Mouse (Mus musculus) forebrain, embryonic 13.5 days (tissue): ENCODE results near the gene Tcn2. TPM values are rescaled to one million over a fixed set of nuclear protein-coding genes. Genes with fewer than 3 reads are reported as not detected.
A peak's percentile ranks its signal among the peaks of the same experiment; 100 is the strongest.
"Not testable (repeated sequence)": the region's sequence is repeated elsewhere in the genome, so short reads cannot be mapped to it uniquely, and the experiment has no call there.

Source experiments
- ATAC-seq: fragments of 200-750 bp; cut with Nextera tagmentation; 2 replicates; pipeline ENCODE4 v1.8.0; 2017
- H3K27ac ChIP-seq: fragments of 300-500 bp; sonication (generic); 2 replicates; pipeline ENCODE4 v1.5.1; 2015; ENCODE audit warnings: inconsistent platforms, mild to moderate bottlenecking, moderate library complexity
- H3K27me3 ChIP-seq: fragments of 300-500 bp; sonication (generic); 2 replicates; pipeline ENCODE4 v1.6.1; 2015; ENCODE audit warnings: mild to moderate bottlenecking, inconsistent platforms
- H3K36me3 ChIP-seq: fragments of 300-500 bp; sonication (generic); 2 replicates; pipeline ENCODE4 v1.6.1; 2015; ENCODE audit warnings: mild to moderate bottlenecking, inconsistent platforms; ENCODE audit not compliant: poor library complexity, severe bottlenecking
- H3K4me1 ChIP-seq: fragments of 300-500 bp; sonication (generic); 2 replicates; pipeline ENCODE4 v1.6.1; 2015; ENCODE audit warnings: inconsistent platforms
- H3K4me2 ChIP-seq: fragments of 300-500 bp; sonication (generic); 2 replicates; pipeline ENCODE4 v1.6.1; 2015; ENCODE audit warnings: inconsistent platforms, mild to moderate bottlenecking, moderate library complexity
- H3K4me3 ChIP-seq: fragments of 300-500 bp; sonication (generic); 2 replicates; pipeline ENCODE4 v1.5.1; 2015; ENCODE audit warnings: mild to moderate bottlenecking, inconsistent platforms
- H3K9ac ChIP-seq: fragments of 300-500 bp; sonication (generic); 2 replicates; pipeline ENCODE4 v1.6.1; 2015; ENCODE audit warnings: mild to moderate bottlenecking, inconsistent platforms
- H3K9me3 ChIP-seq: fragments of 300-500 bp; sonication (generic); replicated peaks from 2 replicates; pipeline ENCODE4 v1.6.1; 2016; ENCODE audit warnings: inconsistent platforms
- WGBS: fragments of 180-500 bp; shearing (Covaris S2); methylation state at CpG from one replicate; pipeline ENCODE4 v1.1.7; 2015; 5-methylcytosine and 5-hydroxymethylcytosine counted together
- polyA plus RNA-seq: library from polyadenylated mRNA; unstranded; fragments of >200 nt; fragmentation: Nextera tagmentation; extraction: Ambion mirVana; gene quantifications from 2 replicates; pipeline ENCODE4 v1.2.1, GENCODE M21; 2015

Gene Tcn2
- polyA plus RNA-seq, 1 experiment from 2014 or later, result 11.6 TPM

DNA sequence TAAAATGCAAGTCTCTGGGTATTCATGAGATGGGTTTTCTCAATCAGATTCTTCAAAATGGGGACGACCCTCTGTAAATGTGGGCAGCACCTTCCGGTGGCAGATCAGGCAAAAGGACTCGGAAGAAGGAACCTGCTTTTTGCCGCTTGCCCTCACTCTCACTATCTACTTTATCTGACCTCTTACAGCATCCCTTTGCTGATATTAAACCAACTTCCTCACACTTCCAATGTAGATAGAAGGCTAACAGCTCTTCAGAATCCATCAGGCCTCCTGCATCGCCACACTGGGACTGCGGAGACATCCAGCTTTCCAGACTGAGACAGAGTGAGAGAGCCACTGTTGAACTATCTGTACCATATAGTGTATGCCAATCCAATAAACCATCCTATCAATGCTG is 9.2 kb downstream of the Tcn2 start:
- Histone ChIP-seq H3K9me3 (no peaks in the 10 kb centered on the region), H3K4me3 (no peak overlapping the region), H3K9ac (no peak overlapping the region), H3K36me3 (0 out of 2 replicates have a peak, but pooled peaks cover 15% of the 10 kb centered on the region), H3K27ac (no peak overlapping the region), H3K4me2 (no peak overlapping the region), H3K27me3 (no peaks in the 10 kb centered on the region), H3K4me1 (no peaks in the 10 kb centered on the region)
- ATAC-seq, result no peak
- WGBS, result 94% methylated on average over 6 of the region's 6 CpGs

GRCm38 (mm10) chr11:3922115-3922514 is 9.8 kb downstream of the Tcn2 start:
- WGBS, result 93% methylated on average over 9 of the region's 9 CpGs
- no peak overlapping the region for H3K4me3 ChIP-seq
- no peaks in the 10 kb centered on the region for H3K9me3 ChIP-seq
- H3K36me3 ChIP-seq, result 0 out of 2 replicates have a peak, but pooled peaks cover 15% of the 10 kb centered on the region
- no peak overlapping the region for H3K9ac ChIP-seq
- no peaks in the 10 kb centered on the region for H3K4me1 ChIP-seq
- H3K27me3 ChIP-seq, result no peaks in the 10 kb centered on the region
- no peak overlapping the region for H3K27ac ChIP-seq
- H3K4me2 ChIP-seq, result no peak overlapping the region
- no peak for ATAC-seq

- H3K4me3 ChIP-seq, result no peak overlapping the region
- WGBS, result 35% methylated on average over 8 of the region's 8 CpGs
- H3K4me2 ChIP-seq, result no peak overlapping the region
- H3K27me3 ChIP-seq, result no peaks in the 10 kb centered on the region
- H3K9me3 ChIP-seq, result no peaks in the 10 kb centered on the region
- no peaks in the 10 kb centered on the region for H3K4me1 ChIP-seq
- H3K36me3 ChIP-seq, result 0 out of 2 replicates have a peak, but pooled peaks cover 10% of the 10 kb centered on the region
- no peak overlapping the region for H3K9ac ChIP-seq
- no peak overlapping the region for H3K27ac ChIP-seq
- ATAC-seq, result 0 out of 2 replicates have a peak, but pooled peaks have one; percentile 41
Observed at GRCm38 (mm10) chr11:3921281-3921850, 10.6 kb downstream of the Tcn2 start.

DNA sequence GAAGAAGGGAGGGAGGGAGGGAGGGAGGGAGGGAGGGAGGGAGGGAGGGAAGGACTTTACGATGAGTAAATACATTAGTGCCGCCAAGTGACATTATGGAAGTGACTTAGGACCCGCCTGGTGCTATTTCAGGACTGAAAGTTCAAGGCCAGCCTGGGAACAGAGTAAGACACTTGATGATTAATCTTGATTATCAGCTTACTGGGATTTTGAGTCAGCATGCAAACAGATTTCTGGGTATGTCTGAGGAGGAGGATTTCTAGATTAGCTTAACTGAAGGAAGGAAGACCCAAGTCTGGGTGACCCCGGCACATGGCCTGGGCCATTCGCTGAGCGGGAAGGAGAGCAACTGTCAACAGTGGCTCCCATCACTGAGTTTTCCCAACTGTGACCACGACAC is 11.5 kb downstream of the Tcn2 start:
- no peak for ATAC-seq
- no peak overlapping the region for H3K27ac ChIP-seq
- H3K4me3 ChIP-seq, result no peak overlapping the region
- no peaks in the 10 kb centered on the region for H3K4me1 ChIP-seq
- no peak overlapping the region for H3K4me2 ChIP-seq
- 0 out of 2 replicates have a peak, but pooled peaks cover 10% of the 10 kb centered on the region for H3K36me3 ChIP-seq
- no peak overlapping the region for H3K9ac ChIP-seq
- H3K27me3 ChIP-seq, result no peaks in the 10 kb centered on the region; the same call in 1 of the 2 replicates
- WGBS, result 95% methylated on average over 7 of the region's 7 CpGs
- no peaks in the 10 kb centered on the region for H3K9me3 ChIP-seq

GRCm38 (mm10) chr11:3918738-3919137 is 13.2 kb downstream of the Tcn2 start:
- 44% methylated on average over 1 of the region's 1 CpGs for WGBS
- H3K27me3 ChIP-seq, result no peaks in the 10 kb centered on the region; the same call in 1 of the 2 replicates
- 0 out of 2 replicates have a peak, but pooled peaks cover 6% of the 10 kb centered on the region for H3K36me3 ChIP-seq
- no peaks in the 10 kb centered on the region for H3K9me3 ChIP-seq
- H3K4me1 ChIP-seq, result peaks cover 6% of the 10 kb centered on the region
- ATAC-seq, result no peak
- no peak overlapping the region for H3K9ac ChIP-seq
- H3K4me3 ChIP-seq, result no peak overlapping the region
- no peak overlapping the region for H3K27ac ChIP-seq
- no peak overlapping the region for H3K4me2 ChIP-seq

DNA sequence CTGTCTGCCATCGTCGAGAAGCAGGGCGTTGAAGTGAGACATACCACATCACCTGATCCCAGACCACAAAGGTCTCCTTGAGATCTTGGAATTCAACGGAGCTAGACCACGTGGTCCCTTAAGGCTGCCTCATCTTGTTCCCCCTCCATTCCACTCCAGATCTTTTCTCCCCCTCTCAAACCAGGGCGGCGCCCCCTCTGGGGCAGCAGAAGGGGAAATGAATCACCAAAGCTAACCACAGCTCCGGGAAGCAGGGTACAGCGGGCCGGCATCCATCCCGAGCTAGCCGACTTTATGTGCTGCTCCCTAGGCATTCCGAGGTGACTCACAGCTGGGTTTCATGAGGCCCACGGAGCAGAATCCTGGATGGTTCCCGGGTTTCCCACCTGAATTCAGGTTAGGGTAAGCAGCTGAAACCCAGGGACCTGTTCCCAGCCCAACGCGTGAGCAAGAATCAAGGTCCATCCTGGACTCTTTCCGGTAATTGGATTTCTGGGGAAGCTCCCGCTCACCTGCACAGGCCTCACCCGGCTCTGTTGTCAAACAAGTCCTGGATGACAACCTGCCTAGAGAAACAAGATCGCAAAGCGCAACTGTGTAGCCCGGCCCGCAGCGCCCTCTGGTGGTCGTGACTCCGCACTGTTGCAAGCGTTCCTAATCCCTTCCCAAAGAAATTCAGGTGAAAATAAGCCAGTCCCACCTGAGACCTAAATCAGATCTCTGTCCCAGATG is 17.7 kb downstream of the Tcn2 start, which contains the start of gene Slc35e4:
Gene Slc35e4, minus strand, starts transcription at position 556 of the 732 bp plus-strand sequence.
- Histone ChIP-seq H3K27ac (peak within 1 kb of the TSS; percentile 65), H3K9ac (peak within 1 kb of the TSS; percentile 73), H3K27me3 (no peaks in the 10 kb centered on the region; the same call in 1 of the 2 replicates), H3K9me3 (no peaks in the 10 kb centered on the region), H3K36me3 (no peaks in the 10 kb centered on the region), H3K4me3 (peak within 1 kb of the TSS; percentile 65), H3K4me2 (peak within 1 kb of the TSS; percentile 91), H3K4me1 (peaks cover 42% of the 10 kb centered on the region)
- 1% methylated on average over 28 of the region's 28 CpGs for WGBS
- peak; percentile 74 for ATAC-seq

DNA sequence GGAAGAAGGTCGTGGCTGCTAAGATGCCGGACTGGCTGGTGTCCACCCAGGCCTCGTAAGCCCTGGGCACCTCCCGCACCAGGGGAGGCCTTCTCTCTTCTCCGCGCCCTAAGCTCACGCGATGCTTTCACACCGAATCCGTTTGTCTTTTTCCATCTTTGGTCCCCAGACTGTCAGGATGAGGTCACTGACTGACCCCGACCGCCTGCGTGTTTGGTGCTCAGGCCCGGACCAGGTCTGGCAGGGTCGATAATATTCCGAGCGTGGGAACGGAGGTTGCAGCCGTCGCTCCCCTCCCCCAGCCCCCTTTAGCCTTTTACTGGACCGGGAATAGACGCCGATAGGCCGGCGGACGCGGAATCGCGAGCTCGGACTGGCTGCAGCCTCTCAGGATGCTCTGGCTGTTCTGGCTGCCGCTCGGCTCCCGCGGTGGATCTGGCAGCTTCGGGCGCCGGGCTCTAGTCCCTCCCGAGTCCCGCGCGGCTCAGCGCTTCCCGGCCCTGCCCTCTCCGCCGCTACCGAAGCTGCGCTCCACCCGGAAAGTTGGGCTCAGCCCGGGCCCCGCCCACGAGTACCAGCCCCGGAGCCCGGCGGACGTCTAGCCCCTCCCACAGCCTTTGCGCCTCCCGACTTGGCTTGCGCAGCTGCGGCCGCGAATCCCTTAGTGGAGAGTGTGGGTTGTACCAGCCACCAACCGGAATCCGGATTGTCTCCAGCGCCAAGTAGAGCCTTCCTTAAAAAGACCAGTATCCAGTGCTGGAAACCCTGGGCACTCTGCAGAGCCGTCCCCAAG is 18.4 kb downstream of the Tcn2 start:
- Histone ChIP-seq H3K4me1 (peaks cover 48% of the 10 kb centered on the region), H3K9me3 (no peaks in the 10 kb centered on the region)
- WGBS, result under 1% methylated on average over 65 of the region's 65 CpGs

DNA sequence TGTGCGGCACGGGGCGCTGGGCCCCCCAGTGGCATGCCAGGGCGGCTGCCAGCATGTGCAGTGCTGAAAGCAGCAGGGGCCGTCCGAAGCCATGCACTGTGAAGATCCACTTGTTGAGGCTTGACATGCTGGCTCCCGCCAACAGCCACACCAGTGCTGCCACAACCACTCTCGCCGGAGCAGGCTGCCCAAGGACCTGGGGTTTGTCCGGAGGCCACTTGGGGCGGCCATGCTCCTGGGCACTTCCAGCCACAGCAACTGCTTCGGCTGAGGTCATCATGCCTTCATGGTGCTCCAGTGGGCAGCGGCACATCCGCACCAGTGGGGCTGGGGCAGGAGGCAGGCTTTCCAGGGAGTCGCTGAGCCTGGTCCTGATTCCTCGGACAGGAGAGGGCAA is 19.1 kb downstream of the Tcn2 start:
- whole genome bisulfite sequencing, result 1% methylated on average over 16 of the region's 16 CpGs
- H3K4me2 ChIP-seq, result peak overlapping the region; percentile 91
- peak overlapping the region; percentile 73 for H3K9ac ChIP-seq
- H3K27me3 ChIP-seq, result no peaks in the 10 kb centered on the region; the same call in 1 of the 2 replicates
- no peak overlapping the region; the same call in 1 of the 2 replicates for H3K27ac ChIP-seq
- H3K4me3 ChIP-seq, result peak overlapping the region; percentile 65
- H3K4me1 ChIP-seq, result peaks cover 48% of the 10 kb centered on the region
- no peaks in the 10 kb centered on the region for H3K9me3 ChIP-seq
- no peaks in the 10 kb centered on the region for H3K36me3 ChIP-seq
- peak; percentile 31 for ATAC-seq

More for the DNA sequence above, 18.4 kb downstream of the Tcn2 start:
- peak overlapping the region; percentile 73 for H3K9ac ChIP-seq
- peak overlapping the region; percentile 91 for H3K4me2 ChIP-seq
- H3K36me3 ChIP-seq, result no peaks in the 10 kb centered on the region
- peak overlapping the region; percentile 65 for H3K4me3 ChIP-seq
- no peaks in the 10 kb centered on the region; the same call in 1 of the 2 replicates for H3K27me3 ChIP-seq
- peak overlapping the region; percentile 65 for H3K27ac ChIP-seq
- ATAC-seq, result peak; percentile 89

DNA sequence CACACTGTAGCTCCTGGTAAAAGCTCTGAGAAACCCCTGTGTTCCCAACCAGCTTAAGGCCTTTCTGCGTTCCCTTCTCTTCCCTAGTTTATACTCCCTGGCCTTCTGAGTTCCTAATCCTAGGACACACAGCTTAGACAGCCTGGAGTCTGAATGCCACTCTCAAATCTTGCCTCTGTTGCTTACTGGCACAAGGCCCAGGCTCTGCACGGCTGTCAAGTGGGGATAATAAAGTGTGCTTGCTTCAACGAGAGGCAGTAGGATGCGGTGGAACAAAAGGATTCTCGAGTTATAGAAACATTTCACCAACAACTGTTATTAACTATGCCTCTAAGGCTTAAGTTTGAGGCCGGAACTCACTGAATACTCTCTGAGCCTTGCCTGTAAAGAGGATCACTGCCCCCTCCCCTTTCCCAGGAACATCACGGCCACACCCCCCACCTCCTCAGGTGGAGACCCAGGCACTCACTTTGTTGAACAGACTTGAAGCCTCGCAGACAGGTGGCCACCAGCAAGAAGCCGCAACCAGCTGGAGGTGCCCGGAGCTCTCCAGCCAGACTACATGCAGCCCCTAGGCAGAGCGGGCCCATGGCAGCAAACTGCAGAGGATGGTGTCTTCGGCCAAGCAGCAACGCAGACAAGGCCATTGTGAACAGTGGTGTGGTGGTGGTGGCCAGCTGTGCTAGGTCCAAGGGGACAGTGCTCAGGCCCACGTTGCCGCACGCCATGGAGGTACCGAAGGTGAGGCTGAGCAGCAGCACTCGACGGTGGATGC is 19.7 kb downstream of the Tcn2 start:
- Histone ChIP-seq H3K4me2 (peak overlapping the region; percentile 91), H3K4me3 (peak overlapping the region; percentile 65), H3K27ac (peak overlapping the region; percentile 7; the same call in 1 of the 2 replicates), H3K9ac (peak overlapping the region; percentile 73), H3K27me3 (no peaks in the 10 kb centered on the region; the same call in 1 of the 2 replicates), H3K4me1 (peaks cover 48% of the 10 kb centered on the region), H3K36me3 (peaks cover 4% of the 10 kb centered on the region), H3K9me3 (no peaks in the 10 kb centered on the region)
- WGBS, result 9% methylated on average over 19 of the region's 19 CpGs
- no peak; the same call in 1 of the 2 replicates for ATAC-seq

DNA sequence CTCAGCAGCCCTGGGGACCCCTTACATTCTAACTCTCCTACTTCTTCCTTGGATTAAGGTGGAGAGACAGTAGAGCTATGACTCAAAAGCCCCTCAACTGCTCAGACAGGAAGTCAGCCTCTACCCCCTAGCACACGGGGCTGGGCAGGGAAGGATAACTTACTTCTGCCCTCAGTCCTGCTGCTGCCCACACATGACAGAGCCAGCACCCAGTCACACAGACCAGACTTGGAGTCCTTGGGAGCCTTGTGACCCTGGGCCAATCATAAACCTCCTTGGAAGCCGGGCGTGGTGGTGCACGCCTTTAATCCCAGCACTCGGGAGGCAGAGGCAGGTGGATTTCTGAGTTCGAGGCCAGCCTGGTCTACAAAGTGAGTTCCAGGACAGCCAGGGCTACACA is 20.5 kb downstream of the Tcn2 start:
- not testable (repeated sequence) for H3K27ac ChIP-seq, H3K4me3 ChIP-seq, H3K9me3 ChIP-seq, H3K27me3 ChIP-seq, ATAC-seq
- peak overlapping the region; percentile 37; the same call in 1 of the 2 replicates for H3K9ac ChIP-seq
- peaks cover 13% of the 10 kb centered on the region for H3K36me3 ChIP-seq
- H3K4me2 ChIP-seq, result peak overlapping the region; percentile 91
- H3K4me1 ChIP-seq, result peaks cover 48% of the 10 kb centered on the region
- WGBS, result 90% methylated on average over 6 of the region's 6 CpGs
